Mouse (Mus musculus) embryonic facial prominence, embryonic 15.5 days (tissue): ENCODE measurements around the gene Asb4. TPM values are rescaled to one million over a fixed set of nuclear protein-coding genes. Genes with fewer than 3 reads are reported as not detected.

Experiments
- ATAC-seq: fragments of 200-750 bp; cut with Nextera tagmentation; 2 replicates; pipeline ENCODE4 v1.8.0; 2017; ENCODE audit warnings: low read depth, moderate TSS enrichment; ENCODE audit not compliant: insufficient number of reproducible peaks, low FRiP score, low TSS enrichment
- H3K27ac ChIP-seq: fragments of 300-500 bp; sonication (generic); replicated peaks from 2 replicates; pipeline ENCODE4 v1.5.1; 2015; ENCODE audit warnings: mild to moderate bottlenecking, inconsistent platforms
- H3K27me3 ChIP-seq: fragments of 300-500 bp; sonication (generic); 2 replicates; pipeline ENCODE4 v1.6.1; 2015; ENCODE audit warnings: inconsistent platforms
- H3K36me3 ChIP-seq: fragments of 300-500 bp; sonication (generic); 2 replicates; pipeline ENCODE4 v1.6.1; 2015; ENCODE audit warnings: mild to moderate bottlenecking, inconsistent platforms
- H3K4me1 ChIP-seq: fragments of 300-500 bp; sonication (generic); 2 replicates; pipeline ENCODE4 v1.6.1; 2015; ENCODE audit warnings: inconsistent platforms
- H3K4me2 ChIP-seq: fragments of 300-500 bp; sonication (generic); replicated peaks from 2 replicates; pipeline ENCODE4 v1.6.1; 2015; ENCODE audit warnings: mild to moderate bottlenecking, inconsistent platforms
- H3K4me3 ChIP-seq: fragments of 300-500 bp; sonication (generic); replicated peaks from 2 replicates; pipeline ENCODE4 v1.5.1; 2015; ENCODE audit warnings: mild to moderate bottlenecking, inconsistent platforms
- H3K9ac ChIP-seq: fragments of 300-500 bp; sonication (generic); 2 replicates; pipeline ENCODE4 v1.6.1; 2015; ENCODE audit warnings: inconsistent platforms
- H3K9me3 ChIP-seq: fragments of 300-500 bp; sonication (generic); replicated peaks from 2 replicates; pipeline ENCODE4 v1.6.1; 2016; ENCODE audit warnings: inconsistent platforms
- WGBS: fragments of 180-500 bp; shearing (Covaris S2); methylation state at CpG from one replicate; pipeline ENCODE4 v1.1.7; 2015; 5-methylcytosine and 5-hydroxymethylcytosine counted together
- polyA plus RNA-seq: library from polyadenylated mRNA; unstranded; fragments of >200 nt; fragmentation: Nextera tagmentation; extraction: Ambion mirVana; gene quantifications from 2 replicates; pipeline ENCODE4 v1.2.1, GENCODE M21; 2015

Asb4 gene
- polyA plus RNA-seq, 1 experiment from 2014 or later: 16.6 TPM

DNA sequence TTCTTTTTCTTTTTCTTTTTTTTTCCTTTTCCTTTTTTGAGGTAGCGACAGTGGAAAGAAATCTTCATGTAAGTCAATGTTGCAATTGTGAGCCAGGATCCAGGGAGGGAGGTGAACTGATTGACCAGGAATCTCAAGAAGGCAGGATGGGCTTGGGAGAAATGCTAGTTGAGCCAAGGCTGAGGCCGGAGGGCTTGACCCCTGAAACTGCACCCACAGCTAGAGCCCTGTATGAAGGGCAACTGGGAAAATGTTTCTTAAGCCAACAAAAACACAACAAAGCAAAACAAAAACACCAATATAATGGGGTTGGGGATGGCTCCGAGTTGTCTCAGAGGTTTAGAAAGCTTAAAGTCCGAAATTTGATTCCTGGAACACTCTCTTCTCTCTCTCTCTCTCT, 65.2 kb downstream of the Asb4 start:
- H3K4me1 ChIP-seq: peaks cover 3% of the 10 kb centered on the region
- H3K36me3 ChIP-seq: no peaks in the 10 kb centered on the region
- H3K27me3 ChIP-seq: no peaks in the 10 kb centered on the region
- WGBS: 42% methylated on average over 4 of the region's 4 CpGs
- no peak overlapping the region for H3K4me3 ChIP-seq
- H3K9ac ChIP-seq: no peak overlapping the region
- H3K4me2 ChIP-seq: no peak overlapping the region
- H3K27ac ChIP-seq: no peak overlapping the region
- ATAC-seq: no peak
- H3K9me3 ChIP-seq: no peaks in the 10 kb centered on the region

GRCm38 (mm10) chr6:5449878-5450277, 66.7 kb downstream of the Asb4 start:
- H3K36me3 ChIP-seq: no peaks in the 10 kb centered on the region
- no peak overlapping the region for H3K4me2 ChIP-seq
- ATAC-seq: no peak
- no peaks in the 10 kb centered on the region for H3K9me3 ChIP-seq
- 83% methylated on average over 5 of the region's 5 CpGs for WGBS
- H3K9ac ChIP-seq: no peak overlapping the region
- H3K4me3 ChIP-seq: no peak overlapping the region
- H3K27me3 ChIP-seq: no peaks in the 10 kb centered on the region
- no peak overlapping the region for H3K27ac ChIP-seq
- H3K4me1 ChIP-seq: no peaks in the 10 kb centered on the region

DNA sequence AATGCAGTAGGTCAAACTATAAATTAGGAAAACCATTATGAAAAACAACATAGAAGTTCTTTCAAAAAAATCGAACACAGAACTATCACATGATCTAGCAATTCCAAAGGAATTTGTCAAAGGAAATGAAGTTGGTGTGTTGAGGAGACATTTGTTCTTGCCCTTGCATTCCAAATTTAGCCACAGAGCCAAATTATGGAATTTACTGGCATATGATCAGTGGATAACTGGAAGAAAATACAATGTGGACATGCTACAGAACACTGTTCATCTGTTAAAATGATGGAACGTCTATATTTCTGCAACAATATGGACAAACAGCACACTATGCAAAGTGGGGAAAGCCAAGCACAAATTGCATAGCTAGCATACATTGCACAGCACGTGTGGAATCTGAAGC, 72.7 kb downstream of the Asb4 start:
- WGBS: 64% methylated on average over 3 of the region's 3 CpGs
- Histone ChIP-seq H3K27ac (no peak overlapping the region), H3K36me3 (no peaks in the 10 kb centered on the region), H3K27me3 (no peaks in the 10 kb centered on the region), H3K9me3 (no peaks in the 10 kb centered on the region), H3K4me1 (no peaks in the 10 kb centered on the region), H3K9ac (no peak overlapping the region), H3K4me3 (no peak overlapping the region), H3K4me2 (no peak overlapping the region)
- ATAC-seq: no peak

DNA sequence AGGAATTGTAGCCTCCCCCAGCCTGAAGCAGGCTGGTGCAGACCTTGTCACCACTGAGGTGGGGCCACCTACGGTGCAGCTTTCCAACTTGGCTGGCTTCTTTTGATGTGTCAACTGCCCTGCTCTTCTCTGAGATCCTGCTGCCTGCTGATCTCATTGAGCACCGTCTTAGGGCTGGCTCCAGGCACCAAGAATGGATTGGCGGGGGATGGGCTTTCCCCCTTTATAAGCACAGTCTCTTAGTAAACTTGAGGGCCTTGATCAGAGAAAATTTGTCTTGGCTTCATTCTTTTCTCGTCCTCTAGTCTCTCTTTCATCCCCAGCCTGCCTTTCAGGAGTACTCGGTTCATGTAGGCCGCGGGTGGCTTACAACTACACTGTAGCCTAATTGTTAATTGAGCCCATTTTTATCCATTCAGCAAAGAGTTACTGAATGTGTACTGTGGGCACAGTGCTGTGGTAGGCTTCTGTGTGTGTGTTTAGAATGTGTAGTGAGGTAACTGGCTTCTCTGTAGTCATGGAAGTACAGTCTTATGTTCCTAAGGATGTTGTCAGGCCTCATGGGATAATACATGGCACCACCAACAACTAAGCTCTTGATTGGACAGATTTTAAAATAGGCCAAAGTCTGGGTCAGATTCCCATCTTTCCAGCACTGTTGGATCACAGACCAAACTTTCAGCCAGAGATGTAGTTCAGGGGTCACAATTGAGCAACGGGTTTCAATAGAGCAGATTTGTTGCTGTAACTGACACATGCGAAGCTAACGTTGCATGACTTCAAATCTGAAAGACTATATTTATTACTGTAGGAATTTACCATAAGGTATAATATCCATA, 87.5 kb downstream of the Asb4 start:
- no peak overlapping the region for H3K9ac ChIP-seq
- no peaks in the 10 kb centered on the region for H3K36me3 ChIP-seq
- H3K27me3 ChIP-seq: no peaks in the 10 kb centered on the region
- ATAC-seq: no peak
- no peak overlapping the region for H3K4me2 ChIP-seq
- no peak overlapping the region for H3K27ac ChIP-seq
- H3K4me3 ChIP-seq: no peak overlapping the region
- H3K4me1 ChIP-seq: no peaks in the 10 kb centered on the region
- no peaks in the 10 kb centered on the region for H3K9me3 ChIP-seq
- WGBS: 77% methylated on average over 10 of the region's 10 CpGs

DNA sequence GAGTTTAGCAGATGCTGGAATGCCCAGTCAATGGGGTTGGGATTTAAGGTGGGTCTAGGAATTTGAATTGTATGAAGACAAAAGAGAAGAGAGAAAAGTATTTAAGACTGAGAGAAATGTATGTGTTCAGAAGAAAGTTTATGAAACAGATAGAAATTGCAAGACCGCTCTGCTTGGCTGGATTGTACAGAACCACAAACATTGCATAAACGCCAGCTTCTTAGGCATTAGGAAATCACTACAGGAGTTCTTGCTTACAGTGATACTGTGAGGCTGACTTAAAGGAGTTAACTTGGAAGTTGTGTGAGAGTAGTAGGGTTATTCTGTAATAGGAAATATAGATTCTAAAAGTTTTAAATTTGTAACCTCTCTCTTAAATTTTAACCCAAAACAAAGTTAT, 89.5 kb downstream of the Asb4 start:
- Histone ChIP-seq H3K4me2 (no peak overlapping the region), H3K27ac (no peak overlapping the region), H3K27me3 (no peaks in the 10 kb centered on the region), H3K4me1 (no peaks in the 10 kb centered on the region), H3K4me3 (no peak overlapping the region), H3K36me3 (no peaks in the 10 kb centered on the region), H3K9ac (no peak overlapping the region), H3K9me3 (no peaks in the 10 kb centered on the region)
- no peak for ATAC-seq
- 81% methylated on average over 2 of the region's 2 CpGs for WGBS

DNA sequence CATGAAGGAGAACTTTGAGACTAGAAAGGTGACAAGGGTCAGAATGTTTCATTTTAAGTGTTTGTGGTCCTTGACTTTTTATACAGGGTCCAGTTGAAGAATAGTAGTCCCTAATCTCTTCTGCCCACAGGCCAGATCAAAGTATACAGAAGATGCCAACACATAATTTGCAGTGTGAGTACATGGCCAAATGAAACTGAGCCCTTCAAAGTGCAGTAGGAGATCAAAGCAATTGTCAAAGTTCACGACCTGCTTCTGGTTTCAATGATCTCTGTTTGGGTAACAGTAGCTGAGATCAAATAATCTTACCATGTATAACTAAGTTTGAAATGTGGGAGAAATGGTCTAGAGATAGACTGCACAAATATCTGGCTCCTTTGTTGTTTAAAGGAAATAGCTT, 90.8 kb downstream of the Asb4 start:
- H3K36me3 ChIP-seq: no peaks in the 10 kb centered on the region
- no peaks in the 10 kb centered on the region for H3K4me1 ChIP-seq
- no peak overlapping the region for H3K4me3 ChIP-seq
- no peak overlapping the region for H3K4me2 ChIP-seq
- no peaks in the 10 kb centered on the region for H3K9me3 ChIP-seq
- WGBS: 43% methylated on average over 1 of the region's 1 CpGs
- H3K27me3 ChIP-seq: no peaks in the 10 kb centered on the region
- no peak overlapping the region for H3K9ac ChIP-seq
- no peak overlapping the region for H3K27ac ChIP-seq
- no peak for ATAC-seq

GRCm38 (mm10) chr6:5481066-5481465, 97.9 kb downstream of the Asb4 start:
- Histone ChIP-seq H3K27me3 (no peaks in the 10 kb centered on the region), H3K4me1 (no peaks in the 10 kb centered on the region), H3K9ac (no peak overlapping the region), H3K9me3 (no peaks in the 10 kb centered on the region), H3K27ac (no peak overlapping the region), H3K36me3 (no peaks in the 10 kb centered on the region), H3K4me2 (no peak overlapping the region), H3K4me3 (no peak overlapping the region)
- WGBS: 95% methylated on average over 2 of the region's 2 CpGs
- no peak for ATAC-seq

GRCm38 (mm10) chr6:5482270-5482783, 99.1 kb downstream of the Asb4 start:
- no peak overlapping the region for H3K9ac ChIP-seq
- no peaks in the 10 kb centered on the region for H3K9me3 ChIP-seq
- WGBS: 52% methylated on average over 3 of the region's 3 CpGs
- H3K27ac ChIP-seq: no peak overlapping the region
- H3K27me3 ChIP-seq: no peaks in the 10 kb centered on the region
- H3K4me2 ChIP-seq: no peak overlapping the region
- no peak overlapping the region for H3K4me3 ChIP-seq
- no peaks in the 10 kb centered on the region for H3K36me3 ChIP-seq
- no peak for ATAC-seq
- H3K4me1 ChIP-seq: no peaks in the 10 kb centered on the region

Other genes starting within 250 kb of the Asb4 start
- 6.4 and 11.1 TPM in 2 replicates for gene Pon1, start 189.4 kb upstream of the Asb4 start, polyA plus RNA-seq
- gene Pon3, start 127.1 kb upstream of the Asb4 start, polyA plus RNA-seq: 10.3 and 15.2 TPM in 2 replicates
- 50.7 and 51.8 TPM in 2 replicates for gene Pon2, start 84.9 kb upstream of the Asb4 start, polyA plus RNA-seq
- 3.1 and 3.7 TPM in 2 replicates for gene Pdk4, start 112.9 kb downstream of the Asb4 start, polyA plus RNA-seq